Mouse (Mus musculus) heart, embryonic 12.5 days (tissue): ENCODE results near the gene Lcorl. TPM values are rescaled to one million over a fixed set of nuclear protein-coding genes. Genes with fewer than 3 reads are reported as not detected.
A peak's percentile ranks its signal among the peaks of the same experiment; 100 is the strongest.

Experiments used
- ATAC-seq: fragments of 200-750 bp; cut with Nextera tagmentation; 2 replicates; pipeline ENCODE4 v1.8.0; 2017; ENCODE audit warnings: moderate TSS enrichment, moderate library complexity; ENCODE audit not compliant: insufficient number of reproducible peaks, low FRiP score
- H3K27ac ChIP-seq: fragments of 300-500 bp; sonication (generic); 2 replicates; pipeline ENCODE4 v1.5.1; 2016; ENCODE audit warnings: mild to moderate bottlenecking, moderate library complexity; ENCODE audit not compliant: poor library complexity, severe bottlenecking
- H3K27me3 ChIP-seq: fragments of 300-500 bp; sonication (generic); replicated peaks from 2 replicates; pipeline ENCODE4 v1.6.1; 2016; ENCODE audit warnings: mild to moderate bottlenecking, moderate library complexity
- H3K36me3 ChIP-seq: fragments of 300-500 bp; sonication (generic); 2 replicates; pipeline ENCODE4 v1.6.1; 2016; ENCODE audit warnings: mild to moderate bottlenecking, moderate library complexity
- H3K4me1 ChIP-seq: fragments of 300-500 bp; sonication (generic); replicated peaks from 2 replicates; pipeline ENCODE4 v1.6.1; 2016; ENCODE audit warnings: mild to moderate bottlenecking
- H3K4me2 ChIP-seq: fragments of 300-500 bp; sonication (generic); 2 replicates; pipeline ENCODE4 v1.6.1; 2016; ENCODE audit warnings: mild to moderate bottlenecking, moderate library complexity
- H3K4me3 ChIP-seq: fragments of 300-500 bp; sonication (generic); 2 replicates; pipeline ENCODE4 v1.5.1; 2016; ENCODE audit warnings: mild to moderate bottlenecking
- H3K9ac ChIP-seq: fragments of 300-500 bp; sonication (generic); 2 replicates; pipeline ENCODE4 v1.6.1; 2016; ENCODE audit warnings: mild to moderate bottlenecking, moderate library complexity
- H3K9me3 ChIP-seq: fragments of 300-500 bp; sonication (generic); replicated peaks from 2 replicates; pipeline ENCODE4 v1.6.1; 2016; ENCODE audit warnings: mild to moderate bottlenecking, moderate library complexity
- WGBS: fragments of 180-500 bp; shearing (Covaris S2); methylation state at CpG from one replicate; pipeline ENCODE4 v1.1.7; 2016; 5-methylcytosine and 5-hydroxymethylcytosine counted together
- polyA plus RNA-seq: library from polyadenylated mRNA; unstranded; fragments of >200 nt; fragmentation: Nextera tagmentation; extraction: Ambion mirVana; gene quantifications from 2 replicates; pipeline ENCODE4 v1.2.1, GENCODE M21; 2016

Lcorl gene
- 23.7 and 25.1 TPM in 2 replicates for polyA plus RNA-seq

DNA sequence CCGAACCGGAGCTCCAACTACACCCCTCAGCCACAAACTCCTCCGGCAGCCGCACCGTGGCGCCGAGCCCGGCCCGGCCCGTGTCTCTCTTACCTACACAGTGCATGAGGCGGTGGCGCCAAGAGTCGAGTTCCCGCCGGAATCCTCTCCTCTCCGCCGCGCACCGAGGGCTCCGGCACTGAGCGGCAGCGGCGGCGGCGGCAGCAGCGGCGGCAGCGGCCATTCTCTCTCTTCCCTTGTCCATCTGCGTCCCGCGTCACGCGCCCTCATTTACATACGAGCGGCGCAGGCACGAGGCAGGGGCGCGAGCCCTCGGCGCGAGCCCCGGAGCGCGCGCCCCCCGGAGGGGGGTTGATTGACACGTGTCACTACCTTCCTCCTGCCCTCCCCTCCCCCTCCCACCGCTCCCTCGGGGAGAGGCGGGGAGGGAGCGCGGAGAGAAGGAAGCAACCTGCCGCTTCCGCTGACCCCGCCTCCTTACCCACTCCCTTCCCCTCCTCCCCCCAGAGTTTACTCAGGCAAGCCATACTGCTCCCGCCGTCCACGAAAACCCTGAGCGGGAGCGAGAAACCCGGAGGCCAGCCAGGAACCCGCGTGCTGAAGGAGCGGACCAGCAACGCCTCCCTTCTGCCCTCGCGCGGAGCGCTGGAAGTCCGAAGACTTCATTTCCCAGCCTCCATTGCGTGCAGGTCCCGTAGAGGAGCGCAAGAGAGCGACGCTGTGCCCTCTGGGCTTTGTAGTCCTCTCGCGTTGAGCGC, at the start of gene Lcorl:
Lcorl (minus strand) TSS at position 362 of the 758 bp plus-strand sequence.
- 0% methylated on average over 65 of the region's 79 CpGs for WGBS
- no peaks in the 10 kb centered on the region for H3K9me3 ChIP-seq
- H3K9ac ChIP-seq = peak within 1 kb of the TSS; percentile 97
- H3K27me3 ChIP-seq = no peaks in the 10 kb centered on the region
- peak; percentile 95 for ATAC-seq
- peak within 1 kb of the TSS; percentile 92 for H3K4me2 ChIP-seq
- peak within 1 kb of the TSS; percentile 99 for H3K27ac ChIP-seq
- 0 out of 2 replicates have a peak, but pooled peaks cover 5% of the 10 kb centered on the region for H3K4me1 ChIP-seq
- no peaks in the 10 kb centered on the region for H3K36me3 ChIP-seq
- peak within 1 kb of the TSS; percentile 98 for H3K4me3 ChIP-seq

GRCm38 (mm10) chr5:45904683-45905082, 47.3 kb upstream of the Lcorl start:
- Histone ChIP-seq H3K9ac (no peak overlapping the region), H3K4me2 (no peak overlapping the region), H3K4me3 (no peak overlapping the region), H3K36me3 (no peaks in the 10 kb centered on the region), H3K27me3 (no peaks in the 10 kb centered on the region), H3K9me3 (no peaks in the 10 kb centered on the region), H3K4me1 (no peaks in the 10 kb centered on the region), H3K27ac (no peak overlapping the region)
- ATAC-seq = no peak
- 90% methylated on average over 2 of the region's 2 CpGs for WGBS

- no peaks in the 10 kb centered on the region for H3K36me3 ChIP-seq
These were observed 45.8 kb upstream of the Lcorl start for GRCm38 (mm10) chr5:45903246-45903645.

DNA sequence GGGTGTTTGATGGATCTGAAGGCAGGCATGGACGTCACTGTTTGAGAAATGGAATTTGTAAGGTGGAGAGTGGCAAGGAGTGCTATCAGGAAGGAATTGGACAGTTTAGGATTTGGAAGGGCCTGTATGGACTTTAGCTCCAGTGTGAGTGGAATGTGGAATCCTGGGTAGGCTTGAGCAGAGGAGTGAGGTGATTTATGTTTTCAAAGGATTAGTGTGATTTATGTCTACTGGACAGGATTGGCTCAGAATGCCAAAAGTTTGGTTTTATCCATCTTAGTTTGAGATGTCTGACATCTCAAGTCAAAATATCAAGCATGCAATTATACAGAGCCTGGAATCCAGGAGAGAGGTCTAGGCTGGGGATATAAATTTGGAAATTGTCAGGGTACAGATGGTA, 37.9 kb upstream of the Lcorl start:
- ATAC-seq = no peak
- Histone ChIP-seq H3K36me3 (no peaks in the 10 kb centered on the region), H3K27ac (no peak overlapping the region), H3K4me1 (peaks cover 8% of the 10 kb centered on the region; the same call in 1 of the 2 replicates), H3K4me3 (no peak overlapping the region), H3K4me2 (no peak overlapping the region), H3K27me3 (no peaks in the 10 kb centered on the region), H3K9ac (no peak overlapping the region), H3K9me3 (no peaks in the 10 kb centered on the region)
- WGBS = 46% methylated on average over 1 of the region's 1 CpGs

More at GRCm38 (mm10) chr5:45903246-45903645, 45.8 kb upstream of the Lcorl start:
- Histone ChIP-seq H3K9me3 (no peaks in the 10 kb centered on the region), H3K4me3 (no peak overlapping the region), H3K27me3 (no peaks in the 10 kb centered on the region), H3K4me2 (no peak overlapping the region), H3K4me1 (no peaks in the 10 kb centered on the region), H3K27ac (no peak overlapping the region), H3K9ac (no peak overlapping the region)
- WGBS = 66% methylated on average over 3 of the region's 3 CpGs
- ATAC-seq = no peak

GRCm38 (mm10) chr5:45893696-45894095, 36.3 kb upstream of the Lcorl start:
- Histone ChIP-seq H3K9ac (no peak overlapping the region), H3K4me1 (peaks cover 8% of the 10 kb centered on the region; the same call in 1 of the 2 replicates), H3K36me3 (no peaks in the 10 kb centered on the region), H3K27ac (no peak overlapping the region), H3K4me3 (no peak overlapping the region), H3K9me3 (no peaks in the 10 kb centered on the region), H3K27me3 (no peaks in the 10 kb centered on the region), H3K4me2 (no peak overlapping the region)
- 72% methylated on average over 3 of the region's 3 CpGs for WGBS
- no peak for ATAC-seq

DNA sequence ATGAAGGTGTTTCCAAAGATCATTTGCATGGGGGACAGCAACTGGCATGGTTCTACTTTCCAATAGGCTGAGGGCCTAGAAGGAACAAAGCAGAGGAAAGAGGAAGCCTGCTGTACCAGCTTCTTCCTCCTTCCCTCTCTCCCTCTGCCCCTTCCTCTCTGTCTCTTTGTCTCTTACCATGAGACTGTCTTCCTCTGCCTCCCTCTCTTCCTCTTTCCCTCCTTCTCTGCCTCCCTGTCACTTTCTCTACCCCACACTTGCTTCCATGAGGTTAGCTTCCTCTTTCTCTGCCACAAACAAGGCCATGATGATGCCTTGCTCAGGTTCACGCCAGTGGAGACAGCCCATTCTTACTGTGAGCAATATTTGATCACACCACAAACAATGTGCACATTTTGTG, 18.9 kb upstream of the Lcorl start:
- Histone ChIP-seq H3K4me1 (no peaks in the 10 kb centered on the region), H3K9ac (no peak overlapping the region), H3K9me3 (no peaks in the 10 kb centered on the region), H3K36me3 (no peaks in the 10 kb centered on the region), H3K27ac (no peak overlapping the region), H3K4me3 (no peak overlapping the region), H3K4me2 (no peak overlapping the region), H3K27me3 (no peaks in the 10 kb centered on the region)
- 76% methylated on average over 1 of the region's 1 CpGs for WGBS
- ATAC-seq = no peak

DNA sequence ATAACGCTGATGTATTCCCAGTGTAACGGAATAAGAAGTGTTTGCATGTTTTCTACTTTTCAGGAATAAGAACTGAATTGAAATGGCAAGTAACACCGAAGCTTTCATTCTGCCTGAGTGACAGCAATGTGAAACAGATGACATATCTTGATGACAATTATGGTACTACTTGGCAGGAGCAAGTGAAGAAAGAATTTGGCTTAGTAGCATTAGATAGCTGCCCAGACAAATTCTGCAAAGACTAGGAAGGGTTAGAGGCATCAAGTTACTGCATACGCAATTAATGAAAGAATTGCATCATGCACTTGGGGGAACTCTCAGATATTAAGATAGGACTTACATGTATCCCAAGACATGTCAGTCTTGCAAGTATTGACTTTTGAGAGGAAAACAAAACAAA, 18.1 kb upstream of the Lcorl start:
- H3K9ac ChIP-seq = no peak overlapping the region
- no peak for ATAC-seq
- H3K27ac ChIP-seq = no peak overlapping the region
- no peaks in the 10 kb centered on the region for H3K36me3 ChIP-seq
- H3K4me3 ChIP-seq = no peak overlapping the region
- no peaks in the 10 kb centered on the region for H3K9me3 ChIP-seq
- H3K4me1 ChIP-seq = no peaks in the 10 kb centered on the region
- 82% methylated on average over 4 of the region's 4 CpGs for WGBS
- no peak overlapping the region for H3K4me2 ChIP-seq
- H3K27me3 ChIP-seq = no peaks in the 10 kb centered on the region

DNA sequence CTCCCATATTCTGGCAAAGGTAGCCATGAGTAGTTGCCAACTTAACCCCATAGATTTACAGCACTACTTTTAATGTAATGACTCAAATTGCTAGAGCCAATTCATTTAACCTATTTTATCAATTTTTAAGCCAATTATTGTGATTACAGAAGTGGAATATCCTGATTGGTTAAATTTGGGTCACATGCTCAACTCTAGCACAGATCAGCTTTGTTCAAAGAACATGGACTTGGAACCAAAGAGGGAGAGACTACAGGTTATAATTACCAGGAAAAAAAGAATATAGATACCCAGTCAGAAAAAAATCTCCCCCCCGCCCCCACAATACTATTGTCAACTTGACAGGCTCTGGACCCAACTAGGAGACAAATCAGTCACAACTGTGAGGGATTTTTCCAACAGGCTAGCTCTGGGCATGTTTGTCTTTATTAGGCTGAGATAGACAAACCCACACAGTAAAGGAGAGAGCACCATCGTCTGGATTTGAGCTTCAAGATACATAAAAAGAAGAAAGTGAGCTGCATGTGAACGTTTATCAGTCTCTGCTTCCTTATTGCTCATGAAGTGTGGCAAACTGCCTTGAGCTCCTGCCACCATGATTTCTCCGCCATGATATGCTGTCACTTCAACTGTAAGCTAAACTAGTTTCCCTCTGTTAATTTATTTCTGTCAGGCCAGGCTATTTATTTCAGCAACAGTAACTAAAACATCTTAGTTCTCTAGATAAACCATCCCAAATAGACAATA, 17.0 kb upstream of the Lcorl start:
- 71% methylated on average over 4 of the region's 4 CpGs for WGBS
- no peak for ATAC-seq
- no peak overlapping the region for H3K4me3 ChIP-seq
- no peaks in the 10 kb centered on the region for H3K36me3 ChIP-seq
- H3K9ac ChIP-seq = no peak overlapping the region
- H3K27me3 ChIP-seq = no peaks in the 10 kb centered on the region
- H3K4me2 ChIP-seq = no peak overlapping the region
- H3K4me1 ChIP-seq = no peaks in the 10 kb centered on the region
- no peak overlapping the region for H3K27ac ChIP-seq
- no peaks in the 10 kb centered on the region for H3K9me3 ChIP-seq

DNA sequence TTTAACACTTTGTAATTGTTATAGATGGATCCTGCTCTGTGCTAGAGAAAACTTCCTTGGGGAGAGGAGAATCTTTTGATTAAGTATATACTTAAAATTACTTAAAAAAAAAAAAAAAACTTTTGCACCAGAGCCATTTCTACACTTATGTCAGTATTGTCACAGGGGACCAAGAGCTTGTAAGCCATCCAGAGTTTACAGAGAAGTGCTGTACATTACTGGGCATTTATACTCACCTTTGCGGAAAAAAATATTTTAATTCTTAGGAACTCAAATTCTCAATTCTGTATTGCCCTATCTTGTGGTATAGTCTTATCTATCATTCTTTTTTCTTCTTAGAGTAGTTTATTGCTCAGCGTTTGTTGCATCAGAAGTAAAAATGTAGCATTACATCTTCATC, 953 bp upstream of the Lcorl start:
- peak overlapping the region; percentile 98 for H3K4me3 ChIP-seq
- WGBS = 79% methylated on average over 2 of the region's 2 CpGs
- H3K9ac ChIP-seq = no peak overlapping the region
- H3K27me3 ChIP-seq = no peaks in the 10 kb centered on the region
- no peaks in the 10 kb centered on the region for H3K9me3 ChIP-seq
- no peaks in the 10 kb centered on the region for H3K36me3 ChIP-seq
- no peak for ATAC-seq
- H3K27ac ChIP-seq = no peak overlapping the region
- H3K4me1 ChIP-seq = 0 out of 2 replicates have a peak, but pooled peaks cover 5% of the 10 kb centered on the region
- peak overlapping the region; percentile 92 for H3K4me2 ChIP-seq

DNA sequence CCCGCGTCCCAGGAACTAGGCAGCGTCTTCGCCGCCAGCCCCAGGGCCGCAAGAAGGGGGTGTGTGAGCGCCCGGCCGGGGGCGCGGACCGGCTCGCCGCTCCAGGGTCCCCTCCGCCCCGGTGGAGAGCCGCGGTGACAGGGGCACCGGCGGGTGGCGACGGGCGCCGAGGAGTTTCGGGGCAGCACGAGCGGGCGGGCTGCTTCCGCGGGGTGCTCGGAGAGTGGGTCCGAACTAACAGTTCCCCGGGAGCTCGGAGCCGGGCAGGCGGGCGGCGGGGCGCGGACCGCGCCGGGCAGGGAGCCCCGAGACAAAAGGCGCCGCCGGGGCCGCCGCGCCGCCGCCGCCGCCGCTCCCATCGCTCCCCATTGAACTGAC, 550 bp downstream of the Lcorl start:
- H3K4me1 ChIP-seq = 0 out of 2 replicates have a peak, but pooled peaks cover 5% of the 10 kb centered on the region
- ATAC-seq = peak; percentile 15
- H3K36me3 ChIP-seq = no peaks in the 10 kb centered on the region
- peak overlapping the region; percentile 97 for H3K9ac ChIP-seq
- peak overlapping the region; percentile 99 for H3K27ac ChIP-seq
- no peaks in the 10 kb centered on the region for H3K9me3 ChIP-seq
- under 1% methylated on average over 43 of the region's 56 CpGs for WGBS
- no peaks in the 10 kb centered on the region for H3K27me3 ChIP-seq
- H3K4me3 ChIP-seq = peak overlapping the region; percentile 98
- peak overlapping the region; percentile 92 for H3K4me2 ChIP-seq

GRCm38 (mm10) chr5:45856303-45856821, 1.1 kb downstream of the Lcorl start:
- peak overlapping the region; percentile 92 for H3K4me2 ChIP-seq
- no peaks in the 10 kb centered on the region for H3K9me3 ChIP-seq
- H3K4me1 ChIP-seq = 0 out of 2 replicates have a peak, but pooled peaks cover 5% of the 10 kb centered on the region
- peak; percentile 49 for ATAC-seq
- H3K27ac ChIP-seq = peak overlapping the region; percentile 99
- under 1% methylated on average over 26 of the region's 37 CpGs for WGBS
- no peaks in the 10 kb centered on the region for H3K27me3 ChIP-seq
- H3K9ac ChIP-seq = peak overlapping the region; percentile 97
- H3K4me3 ChIP-seq = peak overlapping the region; percentile 98
- no peaks in the 10 kb centered on the region for H3K36me3 ChIP-seq
